Mouse (Mus musculus) lung, postnatal 0 days (tissue): ENCODE data around the gene Ubald1. TPM values are rescaled to one million over a fixed set of nuclear protein-coding genes. Genes with fewer than 3 reads are reported as not detected.

ENCODE experiments used
- ATAC-seq: fragments of 200-750 bp; cut with Nextera tagmentation; 2 replicates; pipeline ENCODE4 v1.8.0; 2017; ENCODE audit warnings: moderate library complexity
- DNase-seq: peaks from one replicate; pipeline ENCODE4 v3.0.0-alpha.2; 2016; ENCODE audit warnings: low spot score
- H3K27ac ChIP-seq: fragments of 300-500 bp; sonication (generic); 2 replicates; pipeline ENCODE4 v1.5.1; 2014; ENCODE audit warnings: antibody characterized with exemption, mild to moderate bottlenecking, low read length, mixed read lengths
- H3K27me3 ChIP-seq: fragments of 300-500 bp; sonication (generic); replicated peaks from 2 replicates; pipeline ENCODE4 v1.6.1; 2014; ENCODE audit warnings: low read length, mixed read lengths; ENCODE audit not compliant: insufficient read depth
- H3K36me3 ChIP-seq: fragments of 300-500 bp; sonication (generic); 2 replicates; pipeline ENCODE4 v1.6.1; 2014; ENCODE audit warnings: low read length, mixed read lengths; ENCODE audit not compliant: insufficient read depth
- H3K4me1 ChIP-seq: fragments of 300-500 bp; sonication (generic); 2 replicates; pipeline ENCODE4 v1.6.1; 2014; ENCODE audit warnings: antibody characterized with exemption, low read depth, low read length, mixed read lengths; ENCODE audit not compliant: insufficient read depth
- H3K4me2 ChIP-seq: fragments of 300-500 bp; sonication (generic); replicated peaks from 2 replicates; pipeline ENCODE4 v1.6.1; 2014; ENCODE audit warnings: low read depth, mild to moderate bottlenecking, low read length, moderate library complexity, mixed read lengths
- H3K4me3 ChIP-seq: fragments of 300-500 bp; sonication (generic); 2 replicates; pipeline ENCODE4 v1.5.1; 2014; ENCODE audit warnings: low read depth, low read length
- H3K9ac ChIP-seq: fragments of 300-500 bp; sonication (generic); replicated peaks from 2 replicates; pipeline ENCODE4 v1.6.1; 2014; ENCODE audit warnings: low read depth, mild to moderate bottlenecking
- H3K9me3 ChIP-seq: fragments of 300-500 bp; sonication (generic); 2 replicates; pipeline ENCODE4 v1.6.1; 2016; ENCODE audit warnings: low read length, mixed read lengths
- CTCF ChIP-seq: IDR thresholded peaks from 2 replicates; pipeline ENCODE4 v1.5.1; 2016; ENCODE audit warnings: antibody characterized with exemption, mild to moderate bottlenecking
- EP300 ChIP-seq: IDR thresholded peaks from 2 replicates; pipeline ENCODE4 v1.6.1; 2016; ENCODE audit warnings: antibody characterized with exemption, mild to moderate bottlenecking, control low read depth
- WGBS: fragments of 180-500 bp; shearing (Covaris S2); extraction: QIAGEN DNeasy Blood & Tissue Kit; methylation state at CpG from one replicate; pipeline ENCODE4 v1.1.7; 2014; 5-methylcytosine and 5-hydroxymethylcytosine counted together
- polyA plus RNA-seq: library from polyadenylated mRNA; unstranded; fragments of >200 nt; fragmentation: Nextera tagmentation; extraction: Ambion mirVana; gene quantifications from 2 replicates; pipeline ENCODE4 v1.2.1, GENCODE M21; 2015

The Ubald1 gene
- polyA plus RNA-seq, 1 experiment from 2014 or later = 39.5 TPM

DNA sequence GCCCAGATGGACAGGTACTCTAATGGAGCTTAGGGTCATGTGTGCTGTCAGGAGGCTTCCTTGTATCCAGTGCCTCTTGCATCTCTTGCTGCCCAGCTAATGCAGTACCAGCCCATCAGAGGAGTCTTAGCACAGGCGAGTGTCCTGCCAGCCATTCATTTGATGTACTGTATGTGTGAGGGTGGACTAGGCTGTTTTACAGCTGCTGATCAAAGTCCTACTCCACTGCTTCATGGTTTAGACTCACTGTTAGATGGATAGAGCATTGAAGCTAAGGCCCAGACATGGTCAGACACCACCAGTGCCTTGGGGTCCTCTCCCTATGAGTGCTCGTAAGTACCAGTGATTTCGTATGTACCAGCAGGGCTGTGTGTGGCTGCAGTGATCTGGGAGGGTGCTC is 24.8 kb upstream of the Ubald1 start:
- WGBS = 78% methylated on average over 3 of the region's 3 CpGs
- H3K4me2 ChIP-seq = no peak overlapping the region
- H3K27ac ChIP-seq = peak overlapping the region; percentile 22
- peak; percentile 8; the same call in 1 of the 2 replicates for ATAC-seq
- H3K4me1 ChIP-seq = 0 out of 2 replicates have a peak, but pooled peaks cover 3% of the 10 kb centered on the region
- TF ChIP-seq CTCF (no peak), EP300 (no peak)
- no peaks in the 10 kb centered on the region for H3K36me3 ChIP-seq
- no peak overlapping the region for H3K4me3 ChIP-seq
- no peak for DNase-seq
- H3K27me3 ChIP-seq = no peaks in the 10 kb centered on the region
- no peaks in the 10 kb centered on the region for H3K9me3 ChIP-seq
- H3K9ac ChIP-seq = no peak overlapping the region

DNA sequence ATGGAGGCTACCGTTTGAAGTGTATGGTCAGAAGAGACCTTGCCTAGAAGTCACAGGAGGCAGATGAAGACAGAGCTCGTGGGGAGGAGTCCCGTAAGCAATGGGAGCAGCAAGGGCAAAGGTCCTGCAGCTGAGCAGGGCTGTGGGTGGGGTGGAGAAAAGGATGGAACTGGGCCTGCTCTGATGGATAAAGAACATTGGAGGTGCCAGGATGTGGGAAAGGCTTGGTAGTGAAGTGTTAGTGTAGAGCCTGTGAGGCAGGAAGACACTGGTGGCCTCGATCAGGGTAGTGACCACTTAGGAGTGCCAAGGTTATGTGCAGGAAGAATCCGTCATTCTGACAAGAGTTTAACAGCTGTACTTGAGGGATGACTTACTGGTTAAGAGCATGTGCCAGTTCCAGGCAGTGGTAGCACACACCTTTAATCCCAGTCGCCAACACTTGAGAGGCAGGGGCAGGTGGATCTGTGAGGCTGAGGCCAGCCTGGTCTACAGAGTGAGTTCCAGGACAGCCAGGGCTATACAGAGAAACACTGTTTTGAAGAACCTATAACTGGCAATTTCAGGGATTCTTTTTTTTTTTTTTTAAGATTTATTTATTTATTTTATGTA is 23.5 kb upstream of the Ubald1 start:
- no peak overlapping the region for H3K27ac ChIP-seq
- H3K36me3 ChIP-seq = no peaks in the 10 kb centered on the region
- no peak for DNase-seq
- no peak overlapping the region for H3K4me3 ChIP-seq
- ATAC-seq = no peak
- H3K9ac ChIP-seq = no peak overlapping the region
- no peak for TF ChIP-seq EP300
- TF ChIP-seq CTCF = no peak
- H3K4me2 ChIP-seq = no peak overlapping the region
- 56% methylated on average over 6 of the region's 6 CpGs for WGBS
- 0 out of 2 replicates have a peak, but pooled peaks cover 3% of the 10 kb centered on the region for H3K4me1 ChIP-seq
- H3K27me3 ChIP-seq = no peaks in the 10 kb centered on the region
- no peaks in the 10 kb centered on the region for H3K9me3 ChIP-seq

DNA sequence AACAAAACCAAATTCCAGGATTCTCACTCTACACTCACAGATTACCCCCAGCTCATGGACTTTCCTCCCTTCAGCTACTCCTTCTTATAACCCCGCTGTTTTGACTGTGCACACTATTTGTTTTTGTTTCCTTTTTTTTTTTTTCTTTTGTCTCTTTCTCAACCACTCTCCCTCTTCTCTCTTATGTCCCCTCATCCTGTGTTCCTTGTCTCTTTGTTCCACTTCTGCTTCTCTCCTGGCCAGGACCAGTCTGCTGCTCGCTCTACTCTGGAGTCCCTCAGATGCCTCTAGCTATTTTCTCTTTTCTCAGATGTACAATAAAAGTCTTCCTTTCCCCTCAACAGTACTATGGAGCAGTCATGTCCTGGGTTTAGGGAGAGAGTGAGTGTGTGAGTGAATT is 22.3 kb upstream of the Ubald1 start:
- DNase-seq (no peak), ATAC-seq (no peak)
- Histone ChIP-seq H3K27me3 (no peaks in the 10 kb centered on the region), H3K4me2 (no peak overlapping the region), H3K4me1 (0 out of 2 replicates have a peak, but pooled peaks cover 3% of the 10 kb centered on the region), H3K9me3 (no peaks in the 10 kb centered on the region), H3K9ac (no peak overlapping the region), H3K36me3 (no peaks in the 10 kb centered on the region), H3K4me3 (no peak overlapping the region), H3K27ac (no peak overlapping the region)
- WGBS = 85% methylated on average over 2 of the region's 2 CpGs
- no peak for TF ChIP-seq EP300
- no peak for TF ChIP-seq CTCF

DNA sequence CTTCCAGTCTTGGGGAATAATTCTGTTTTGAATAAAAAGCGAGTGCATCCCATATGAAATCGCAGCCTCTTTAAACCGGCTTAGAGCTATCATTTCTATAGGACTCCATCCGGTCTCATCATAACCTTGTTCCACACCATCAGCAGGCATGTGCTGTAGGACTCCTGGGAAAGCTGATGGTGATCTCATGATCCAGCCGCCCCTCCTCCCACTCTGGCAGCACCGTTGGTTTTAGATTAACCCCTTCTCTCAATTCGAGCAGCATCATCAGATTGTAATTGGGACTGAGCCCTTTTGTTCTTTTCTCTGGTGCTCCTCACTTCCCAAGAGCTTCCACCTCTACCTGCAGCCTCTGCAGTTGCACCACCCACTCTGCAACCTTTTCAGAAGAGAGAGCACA is 21.1 kb upstream of the Ubald1 start:
- Histone ChIP-seq H3K27ac (no peak overlapping the region), H3K36me3 (no peaks in the 10 kb centered on the region), H3K4me3 (no peak overlapping the region), H3K9ac (no peak overlapping the region), H3K27me3 (no peaks in the 10 kb centered on the region), H3K9me3 (no peaks in the 10 kb centered on the region), H3K4me2 (no peak overlapping the region), H3K4me1 (peaks cover 9% of the 10 kb centered on the region; the same call in 1 of the 2 replicates)
- no peak for TF ChIP-seq EP300
- no peak for ATAC-seq
- no peak for DNase-seq
- 65% methylated on average over 7 of the region's 7 CpGs for WGBS

DNA sequence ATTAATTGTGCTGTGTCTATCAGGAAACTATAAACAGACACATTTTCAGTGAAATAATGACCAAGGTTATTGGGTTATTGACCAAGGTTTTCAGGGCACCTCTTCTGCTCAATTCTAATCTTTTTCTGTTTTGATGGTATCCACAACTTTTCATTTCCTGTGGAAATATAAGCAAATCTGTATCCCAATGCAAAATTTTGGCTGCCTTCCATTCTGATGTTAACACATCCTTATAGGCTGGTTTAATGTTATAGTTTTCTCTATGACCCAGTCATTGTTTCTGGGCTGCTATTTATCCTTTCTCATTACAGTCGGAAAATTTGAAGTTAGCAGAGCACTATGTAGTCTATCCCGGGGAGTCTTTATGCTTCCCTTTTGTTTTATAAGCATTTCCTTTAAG is 19.6 kb upstream of the Ubald1 start:
- Histone ChIP-seq H3K27ac (no peak overlapping the region), H3K9ac (no peak overlapping the region), H3K36me3 (no peaks in the 10 kb centered on the region), H3K27me3 (no peaks in the 10 kb centered on the region), H3K4me2 (no peak overlapping the region), H3K4me1 (peaks cover 13% of the 10 kb centered on the region; the same call in 1 of the 2 replicates), H3K9me3 (no peaks in the 10 kb centered on the region), H3K4me3 (no peak overlapping the region)
- TF ChIP-seq EP300 (no peak), CTCF (no peak)
- ATAC-seq (no peak), DNase-seq (no peak)
- 40% methylated on average over 2 of the region's 2 CpGs for WGBS

DNA sequence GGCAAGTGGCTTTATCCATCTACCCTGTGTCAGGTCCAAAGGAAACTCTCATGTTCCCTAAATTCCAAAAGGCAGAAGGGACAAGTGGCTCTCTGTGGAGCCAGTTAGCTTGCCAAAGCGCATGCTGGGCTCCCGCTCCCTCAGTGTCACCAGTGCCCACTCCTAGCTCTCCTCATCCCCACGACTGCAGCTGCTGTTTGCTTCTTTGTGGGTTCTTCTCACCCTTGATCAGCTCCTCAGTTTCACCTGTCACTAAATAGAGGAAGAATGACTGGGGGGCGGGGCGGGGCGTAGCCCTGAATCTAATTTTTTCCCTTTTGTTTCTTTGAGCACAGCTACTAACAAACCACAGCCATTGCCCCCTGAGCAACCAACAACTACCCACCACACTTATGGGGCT is 18.8 kb upstream of the Ubald1 start:
- Histone ChIP-seq H3K9me3 (no peaks in the 10 kb centered on the region), H3K4me2 (no peak overlapping the region), H3K4me1 (peaks cover 21% of the 10 kb centered on the region; the same call in 1 of the 2 replicates), H3K27ac (no peak overlapping the region), H3K4me3 (no peak overlapping the region), H3K27me3 (no peaks in the 10 kb centered on the region), H3K36me3 (no peaks in the 10 kb centered on the region), H3K9ac (no peak overlapping the region)
- DNase-seq = no peak
- 92% methylated on average over 6 of the region's 6 CpGs for WGBS
- no peak for TF ChIP-seq EP300
- TF ChIP-seq CTCF = no peak
- no peak for ATAC-seq
